Mouse (Mus musculus): ENCODE measurements around the gene Cdc42bpa. TPM values are rescaled to one million over a fixed set of nuclear protein-coding genes. Genes with fewer than 3 reads are reported as not detected.

Cdc42bpa gene
- polyA plus RNA-seq, 1 experiment from 2014 or later, result 19.7 TPM

DNA sequence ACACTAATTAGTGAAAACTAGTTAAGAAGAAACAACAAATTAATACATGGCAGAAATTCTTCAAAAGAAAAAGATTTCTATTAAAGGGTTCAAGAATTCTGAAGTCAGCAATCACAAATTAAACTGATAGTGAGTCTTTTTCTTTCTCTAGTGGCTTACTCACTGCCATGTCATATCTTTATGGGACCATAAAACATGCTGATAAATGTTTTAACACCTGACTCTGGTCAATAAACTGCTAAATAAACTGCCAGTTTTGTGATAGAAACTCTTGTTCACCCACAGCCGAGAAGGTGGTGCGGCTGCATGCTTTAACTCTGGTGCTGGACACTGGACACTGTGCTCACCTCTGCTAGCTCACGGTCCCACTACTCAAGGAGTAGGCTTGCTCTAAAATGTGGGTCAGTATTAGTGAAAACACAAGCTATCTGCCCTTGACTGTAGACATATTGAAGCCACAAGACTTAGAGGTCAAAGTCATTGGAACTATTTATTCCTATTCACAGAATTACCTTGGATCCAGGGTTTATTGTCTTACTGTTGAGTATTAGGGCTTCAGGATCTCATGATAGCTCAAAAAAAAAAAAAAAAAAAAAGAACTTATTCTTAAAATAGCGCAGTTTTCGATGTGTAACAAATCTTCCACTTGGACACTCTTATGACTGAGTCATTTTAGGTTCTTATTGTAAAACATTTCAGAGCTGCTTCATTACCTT is 168.0 kb downstream of the Cdc42bpa start:
- Histone ChIP-seq H3K9ac (ENCODE audit: low read depth, low read length) (no peak overlapping the region), H3K4me1 (ENCODE audit: control insufficient read depth, insufficient read depth, low read length) (no peaks in the 10 kb centered on the region), H3K9me3 (ENCODE audit: control insufficient read depth, low read length) (no peaks in the 10 kb centered on the region), H3K27me3 (ENCODE audit: control insufficient read depth, insufficient read depth, low read length) (no peaks in the 10 kb centered on the region), H3K4me2 (replicated peaks; ENCODE audit: low read depth, low read length) (no peak overlapping the region), H3K4me3 (ENCODE audit: low read length) (no peak overlapping the region), H3K27ac (ENCODE audit: low read depth, low read length) (no peak overlapping the region), H3K36me3 (ENCODE audit: control insufficient read depth, insufficient read depth, low read length) (peaks cover 4% of the 10 kb centered on the region; the same call in 1 of the 2 replicates)
- 79% methylated on average over 5 of the region's 5 CpGs for WGBS
- ATAC-seq (ENCODE audit: low FRiP score, low TSS enrichment), result no peak

DNA sequence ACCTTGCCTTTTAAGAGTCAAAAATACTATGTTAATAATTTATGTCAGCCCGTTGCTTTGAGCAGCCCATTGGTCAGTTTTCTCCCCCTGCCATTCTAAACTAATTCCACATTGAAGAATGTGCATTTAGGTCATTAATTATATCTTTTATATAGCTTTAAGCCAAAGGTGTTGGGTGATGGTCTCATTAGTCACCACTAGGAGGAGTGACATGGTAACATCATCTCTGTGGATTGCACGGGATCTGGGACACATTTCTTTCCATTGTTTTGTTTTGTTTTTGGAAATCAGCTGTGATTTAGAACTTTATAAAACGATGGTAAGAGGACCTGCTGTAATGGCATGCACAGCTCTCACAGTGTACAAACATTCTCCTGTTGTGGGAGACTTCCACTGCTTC is 171.1 kb downstream of the Cdc42bpa start:
- Histone ChIP-seq H3K4me1 (ENCODE audit: control insufficient read depth, insufficient read depth, low read length) (no peaks in the 10 kb centered on the region), H3K27ac (ENCODE audit: low read depth, low read length) (no peak overlapping the region), H3K9me3 (ENCODE audit: control insufficient read depth, low read length) (no peaks in the 10 kb centered on the region), H3K36me3 (ENCODE audit: control insufficient read depth, insufficient read depth, low read length) (peaks cover 7% of the 10 kb centered on the region), H3K4me2 (replicated peaks; ENCODE audit: low read depth, low read length) (no peak overlapping the region), H3K4me3 (ENCODE audit: low read length) (no peak overlapping the region), H3K27me3 (ENCODE audit: control insufficient read depth, insufficient read depth, low read length) (no peaks in the 10 kb centered on the region), H3K9ac (ENCODE audit: low read depth, low read length) (no peak overlapping the region)
- 59% methylated on average over 3 of the region's 3 CpGs for WGBS
- no peak for ATAC-seq (ENCODE audit: low FRiP score, low TSS enrichment)

DNA sequence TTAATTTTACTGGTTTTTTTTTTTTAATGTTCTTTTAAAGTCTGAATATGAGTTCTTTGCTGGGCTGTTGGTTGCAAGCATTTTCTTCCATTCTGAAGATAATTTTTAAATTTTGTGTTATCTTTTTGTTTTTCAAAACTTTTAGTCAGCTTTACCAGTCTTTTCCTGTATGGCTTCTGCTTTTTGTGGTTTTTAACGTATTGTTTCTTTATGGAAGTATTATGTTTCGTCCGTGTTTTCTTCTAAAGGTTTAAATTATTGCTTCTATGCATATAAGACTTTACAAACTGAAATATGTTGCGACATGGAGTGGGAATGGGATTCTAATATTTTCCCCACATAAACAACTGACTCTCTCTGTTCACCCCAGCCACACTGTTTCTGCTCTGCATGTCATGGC is 171.9 kb downstream of the Cdc42bpa start:
- WGBS, result 93% methylated on average over 4 of the region's 4 CpGs
- Histone ChIP-seq H3K36me3 (ENCODE audit: control insufficient read depth, insufficient read depth, low read length) (peaks cover 11% of the 10 kb centered on the region), H3K27me3 (ENCODE audit: control insufficient read depth, insufficient read depth, low read length) (no peaks in the 10 kb centered on the region), H3K27ac (ENCODE audit: low read depth, low read length) (no peak overlapping the region), H3K9me3 (ENCODE audit: control insufficient read depth, low read length) (no peaks in the 10 kb centered on the region), H3K4me2 (replicated peaks; ENCODE audit: low read depth, low read length) (no peak overlapping the region), H3K4me1 (ENCODE audit: control insufficient read depth, insufficient read depth, low read length) (no peaks in the 10 kb centered on the region), H3K9ac (ENCODE audit: low read depth, low read length) (no peak overlapping the region), H3K4me3 (ENCODE audit: low read length) (no peak overlapping the region)
- ATAC-seq (ENCODE audit: low FRiP score, low TSS enrichment), result no peak

DNA sequence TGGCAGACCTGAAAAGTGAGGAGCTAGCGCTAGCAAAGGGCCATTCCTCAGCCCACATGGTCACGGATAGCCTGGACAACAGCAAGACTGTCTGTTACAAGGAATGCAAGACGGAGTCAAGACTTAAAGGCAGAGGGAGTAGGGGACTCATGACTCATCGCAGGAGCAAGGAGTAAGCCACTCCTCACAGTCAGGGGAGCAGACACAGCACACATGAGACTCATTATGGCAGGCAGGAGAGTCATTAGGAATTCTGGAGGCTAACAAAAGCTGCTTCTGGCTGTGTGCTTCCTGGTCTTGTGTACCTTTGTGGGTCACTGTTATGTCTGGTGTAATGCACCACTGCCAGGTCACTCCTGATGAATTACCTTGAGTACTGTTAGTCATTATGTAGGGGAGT is 178.9 kb downstream of the Cdc42bpa start:
- no peaks in the 10 kb centered on the region for H3K27me3 ChIP-seq (ENCODE audit: control insufficient read depth, insufficient read depth, low read length)

DNA sequence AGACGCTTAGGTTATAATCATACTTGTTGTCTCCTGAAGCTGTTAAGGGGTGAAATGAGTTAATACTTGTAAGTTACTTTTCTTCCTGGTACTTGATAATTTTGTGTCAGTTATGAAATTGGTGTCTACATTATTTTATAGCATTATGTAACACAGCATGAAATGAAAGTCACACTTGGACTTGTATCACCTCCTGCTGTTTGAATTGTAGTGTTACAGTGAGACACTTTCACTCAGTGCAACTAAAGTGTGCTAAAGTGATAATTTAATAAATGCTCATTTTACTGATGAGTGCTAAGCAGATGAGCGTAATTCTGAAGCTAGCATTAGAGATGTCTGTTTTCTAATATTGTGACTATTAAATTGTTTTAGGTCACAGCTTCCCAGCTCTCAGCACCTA is 180.7 kb downstream of the Cdc42bpa start:
- Histone ChIP-seq H3K27me3 (ENCODE audit: control insufficient read depth, insufficient read depth, low read length) (no peaks in the 10 kb centered on the region), H3K36me3 (ENCODE audit: control insufficient read depth, insufficient read depth, low read length) (peaks cover 43% of the 10 kb centered on the region), H3K27ac (ENCODE audit: low read depth, low read length) (no peak overlapping the region), H3K4me3 (ENCODE audit: low read length) (no peak overlapping the region), H3K9me3 (ENCODE audit: control insufficient read depth, low read length) (no peaks in the 10 kb centered on the region), H3K4me1 (ENCODE audit: control insufficient read depth, insufficient read depth, low read length) (no peaks in the 10 kb centered on the region), H3K9ac (ENCODE audit: low read depth, low read length) (no peak overlapping the region), H3K4me2 (replicated peaks; ENCODE audit: low read depth, low read length) (no peak overlapping the region)
- ATAC-seq (ENCODE audit: low FRiP score, low TSS enrichment), result no peak
- WGBS, result 98% methylated on average over 2 of the region's 2 CpGs

More for the DNA sequence above, 178.9 kb downstream of the Cdc42bpa start:
- peaks cover 36% of the 10 kb centered on the region for H3K36me3 ChIP-seq (ENCODE audit: control insufficient read depth, insufficient read depth, low read length)
- no peak overlapping the region for H3K27ac ChIP-seq (ENCODE audit: low read depth, low read length)
- H3K9ac ChIP-seq (ENCODE audit: low read depth, low read length), result no peak overlapping the region
- no peaks in the 10 kb centered on the region for H3K4me1 ChIP-seq (ENCODE audit: control insufficient read depth, insufficient read depth, low read length)
- no peak overlapping the region for H3K4me2 ChIP-seq (replicated peaks; ENCODE audit: low read depth, low read length)
- H3K9me3 ChIP-seq (ENCODE audit: control insufficient read depth, low read length), result no peaks in the 10 kb centered on the region
- no peak for ATAC-seq (ENCODE audit: low FRiP score, low TSS enrichment)
- H3K4me3 ChIP-seq (ENCODE audit: low read length), result no peak overlapping the region
- WGBS, result 81% methylated on average over 4 of the region's 4 CpGs

DNA sequence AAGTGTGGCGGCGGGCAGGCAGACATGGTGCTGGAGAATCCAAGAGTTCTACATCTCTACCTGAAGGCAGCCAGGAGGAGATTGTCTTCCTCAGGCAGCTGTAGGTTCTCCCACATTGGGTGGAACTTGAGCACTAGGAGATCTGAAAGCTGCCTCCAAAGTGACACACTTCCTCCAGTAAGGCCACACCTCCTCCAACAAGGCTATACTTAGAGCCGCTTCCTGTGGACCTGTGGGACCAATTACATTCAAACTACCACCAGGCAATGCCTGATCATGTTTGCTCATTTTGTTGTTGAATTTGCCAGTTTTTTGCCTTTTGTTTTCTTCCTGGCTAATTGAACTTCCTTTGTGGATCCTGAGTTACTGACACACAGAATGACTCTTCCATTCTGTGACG is 187.8 kb downstream of the Cdc42bpa start:
- H3K9ac ChIP-seq (ENCODE audit: low read depth, low read length), result no peak overlapping the region
- H3K4me3 ChIP-seq (ENCODE audit: low read length), result no peak overlapping the region
- ATAC-seq (ENCODE audit: low FRiP score, low TSS enrichment), result no peak
- H3K36me3 ChIP-seq (ENCODE audit: control insufficient read depth, insufficient read depth, low read length), result peaks cover 48% of the 10 kb centered on the region
- H3K9me3 ChIP-seq (ENCODE audit: control insufficient read depth, low read length), result no peaks in the 10 kb centered on the region
- no peaks in the 10 kb centered on the region for H3K27me3 ChIP-seq (ENCODE audit: control insufficient read depth, insufficient read depth, low read length)
- H3K4me2 ChIP-seq (replicated peaks; ENCODE audit: low read depth, low read length), result no peak overlapping the region
- no peaks in the 10 kb centered on the region for H3K4me1 ChIP-seq (ENCODE audit: control insufficient read depth, insufficient read depth, low read length)
- H3K27ac ChIP-seq (ENCODE audit: low read depth, low read length), result no peak overlapping the region
- 83% methylated on average over 4 of the region's 4 CpGs for WGBS

DNA sequence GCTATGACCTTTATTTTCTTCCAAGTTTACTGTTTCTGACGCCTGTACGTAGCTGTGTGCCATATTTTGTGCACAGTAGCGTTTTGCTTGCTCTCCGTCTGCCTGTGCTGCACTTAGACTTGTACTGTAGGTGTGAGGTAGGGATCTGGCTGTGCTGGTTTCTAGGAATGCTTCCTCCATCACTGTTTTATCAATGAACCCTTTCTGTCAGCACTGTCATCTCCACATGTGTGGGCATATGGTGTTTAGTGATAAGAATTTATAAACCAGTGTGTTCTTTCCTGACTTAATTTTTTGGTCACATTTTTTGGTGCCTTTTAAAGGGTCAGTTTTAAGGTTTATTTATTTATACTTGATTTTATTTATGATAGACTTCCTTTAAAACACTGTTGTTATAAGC is 188.3 kb downstream of the Cdc42bpa start:
- Histone ChIP-seq H3K36me3 (ENCODE audit: control insufficient read depth, insufficient read depth, low read length) (peaks cover 46% of the 10 kb centered on the region), H3K4me3 (ENCODE audit: low read length) (no peak overlapping the region), H3K9me3 (ENCODE audit: control insufficient read depth, low read length) (no peaks in the 10 kb centered on the region), H3K4me2 (replicated peaks; ENCODE audit: low read depth, low read length) (no peak overlapping the region), H3K9ac (ENCODE audit: low read depth, low read length) (no peak overlapping the region), H3K27me3 (ENCODE audit: control insufficient read depth, insufficient read depth, low read length) (no peaks in the 10 kb centered on the region), H3K4me1 (ENCODE audit: control insufficient read depth, insufficient read depth, low read length) (no peaks in the 10 kb centered on the region), H3K27ac (ENCODE audit: low read depth, low read length) (no peak overlapping the region)
- 91% methylated on average over 4 of the region's 4 CpGs for WGBS
- no peak for ATAC-seq (ENCODE audit: low FRiP score, low TSS enrichment)

DNA sequence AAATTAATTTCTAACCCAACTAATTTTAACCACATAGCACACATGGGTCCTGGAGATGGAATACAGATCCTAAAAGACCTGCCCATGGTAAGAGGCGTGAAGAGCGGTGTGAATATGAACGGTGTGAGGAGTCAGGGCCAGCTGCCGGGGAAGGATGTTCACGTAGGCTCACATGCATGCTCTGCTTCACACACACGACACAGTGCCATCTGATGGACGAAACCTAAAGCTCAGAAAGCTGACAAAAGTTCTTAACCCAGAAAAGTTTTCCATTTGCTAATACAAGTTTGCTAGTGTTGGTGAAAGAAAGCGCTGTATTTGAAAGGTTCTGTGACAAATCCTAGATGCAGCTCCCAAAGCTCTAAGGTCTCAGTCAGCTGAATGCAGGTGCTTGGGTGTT is 190.9 kb downstream of the Cdc42bpa start:
- WGBS, result 81% methylated on average over 8 of the region's 8 CpGs
- Histone ChIP-seq H3K36me3 (ENCODE audit: control insufficient read depth, insufficient read depth, low read length) (peaks cover 40% of the 10 kb centered on the region), H3K9me3 (ENCODE audit: control insufficient read depth, low read length) (no peaks in the 10 kb centered on the region), H3K9ac (ENCODE audit: low read depth, low read length) (no peak overlapping the region), H3K4me2 (replicated peaks; ENCODE audit: low read depth, low read length) (no peak overlapping the region), H3K4me3 (ENCODE audit: low read length) (no peak overlapping the region), H3K4me1 (ENCODE audit: control insufficient read depth, insufficient read depth, low read length) (no peaks in the 10 kb centered on the region), H3K27me3 (ENCODE audit: control insufficient read depth, insufficient read depth, low read length) (no peaks in the 10 kb centered on the region), H3K27ac (ENCODE audit: low read depth, low read length) (no peak overlapping the region)
- ATAC-seq (ENCODE audit: low FRiP score, low TSS enrichment), result no peak

DNA sequence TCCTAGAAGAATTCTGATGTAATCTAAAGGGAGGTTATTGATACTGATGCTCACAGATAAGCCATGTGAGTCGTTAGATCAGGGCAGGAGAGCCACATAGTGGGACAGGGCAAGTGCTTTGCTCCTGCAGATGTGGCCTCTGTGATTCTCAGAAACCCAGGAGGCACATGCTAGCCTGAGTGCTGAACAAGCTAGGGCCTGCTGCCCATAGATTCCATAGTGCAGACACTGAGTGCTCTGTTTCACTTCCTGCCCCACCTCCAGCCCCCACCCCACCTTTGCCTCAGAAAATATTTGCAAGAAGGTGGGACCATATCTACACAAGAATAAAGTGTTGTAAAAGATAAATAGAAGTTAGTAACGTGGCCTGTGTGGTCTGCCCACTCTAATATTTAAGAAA is 198.4 kb downstream of the Cdc42bpa start:
- no peaks in the 10 kb centered on the region for H3K9me3 ChIP-seq (ENCODE audit: control insufficient read depth, low read length)
- H3K4me2 ChIP-seq (replicated peaks; ENCODE audit: low read depth, low read length), result no peak overlapping the region
- H3K27ac ChIP-seq (ENCODE audit: low read depth, low read length), result no peak overlapping the region
- H3K9ac ChIP-seq (ENCODE audit: low read depth, low read length), result no peak overlapping the region
- WGBS, result 69% methylated on average over 2 of the region's 2 CpGs
- no peak overlapping the region for H3K4me3 ChIP-seq (ENCODE audit: low read length)
- H3K27me3 ChIP-seq (ENCODE audit: control insufficient read depth, insufficient read depth, low read length), result no peaks in the 10 kb centered on the region
- ATAC-seq (ENCODE audit: low FRiP score, low TSS enrichment), result no peak
- peaks cover 15% of the 10 kb centered on the region; the same call in 1 of the 2 replicates for H3K36me3 ChIP-seq (ENCODE audit: control insufficient read depth, insufficient read depth, low read length)
- H3K4me1 ChIP-seq (ENCODE audit: control insufficient read depth, insufficient read depth, low read length), result no peaks in the 10 kb centered on the region
